Mouse (Mus musculus) urinary bladder, adult 2 months (tissue): ENCODE data around the gene Ccdc27. TPM values are rescaled to one million over a fixed set of nuclear protein-coding genes. Genes with fewer than 3 reads are reported as not detected.

Experiments used
- DNase-seq: peaks from one replicate; pipeline ENCODE4 v3.0.0; 2022; ENCODE audit warnings: low spot score
- polyA plus RNA-seq: library from polyadenylated mRNA; depleted of rRNA; stranded (reverse); fragments of >200 nt; gene quantifications from 2 replicates; pipeline ENCODE4 v1.2.3, GENCODE M21; 2012

Ccdc27 gene
- polyA plus RNA-seq, 1 experiment = not detected

GRCm38 (mm10) chr4:154025641-154026440 lies 16.6 kb downstream of the Ccdc27 start, which contains the start of gene Smim1:
Smim1 (minus strand) TSS chr4:154026230.
- peak; percentile 58 for DNase-seq

GRCm38 (mm10) chr4:154024729-154025521 lies 17.6 kb downstream of the Ccdc27 start:
- no peak for DNase-seq

- no peak for DNase-seq
Measured at GRCm38 (mm10) chr4:154023754-154024601, 18.5 kb downstream of the Ccdc27 start.

- DNase-seq = no peak
Measured at GRCm38 (mm10) chr4:154022844-154023243, 19.6 kb downstream of the Ccdc27 start.

- DNase-seq = no peak
Measured at GRCm38 (mm10) chr4:154022407-154022806, 20.1 kb downstream of the Ccdc27 start.

- DNase-seq = no peak
Measured at GRCm38 (mm10) chr4:154021432-154021831, 21.0 kb downstream of the Ccdc27 start.

GRCm38 (mm10) chr4:154019571-154019970 lies 22.9 kb downstream of the Ccdc27 start:
- no peak for DNase-seq

- no peak for DNase-seq
Measured at GRCm38 (mm10) chr4:154015476-154015875, 27.0 kb downstream of the Ccdc27 start.

GRCm38 (mm10) chr4:154012132-154012882 lies 30.2 kb downstream of the Ccdc27 start:
- DNase-seq = no peak

GRCm38 (mm10) chr4:154011646-154012089 lies 30.8 kb downstream of the Ccdc27 start, which contains the start of gene Lrrc47:
Lrrc47 (plus strand) TSS chr4:154011731.
- DNase-seq = peak; percentile 65

- DNase-seq = no peak
Measured at GRCm38 (mm10) chr4:154010907-154011645, 31.4 kb downstream of the Ccdc27 start.

- DNase-seq = no peak
Measured at GRCm38 (mm10) chr4:154007759-154008158, 34.7 kb downstream of the Ccdc27 start.

GRCm38 (mm10) chr4:154006264-154006663 lies 36.2 kb downstream of the Ccdc27 start:
- DNase-seq = no peak

- no peak for DNase-seq
Measured at GRCm38 (mm10) chr4:154005488-154005887, 37.0 kb downstream of the Ccdc27 start.

- DNase-seq = no peak
Measured at GRCm38 (mm10) chr4:153993505-153993904, 49.0 kb downstream of the Ccdc27 start.

- DNase-seq = no peak
Measured at GRCm38 (mm10) chr4:153992715-153993114, 49.8 kb downstream of the Ccdc27 start.

GRCm38 (mm10) chr4:153980470-153980869 lies 62.0 kb downstream of the Ccdc27 start:
- DNase-seq = no peak

- DNase-seq = no peak
Measured at GRCm38 (mm10) chr4:153979243-153979642, 63.2 kb downstream of the Ccdc27 start.
